Mouse (Mus musculus) heart, embryonic 14.5 days (tissue): ENCODE measurements around the gene Lrrc10b. TPM values are rescaled to one million over a fixed set of nuclear protein-coding genes. Genes with fewer than 3 reads are reported as not detected.

Experiments
- ATAC-seq: fragments of 200-750 bp; cut with Nextera tagmentation; 2 replicates; pipeline ENCODE4 v1.8.0; 2017; ENCODE audit warnings: low read depth, moderate TSS enrichment; ENCODE audit not compliant: insufficient number of reproducible peaks, insufficient read depth, low FRiP score
- H3K27ac ChIP-seq, 2 experiments: fragments of 200-500 bp in 1 of 2; fragments of 300-500 bp in 1 of 2; sonication (generic) in 1 of 2; replicated peaks in 1 of 2; 2 replicates each; pipeline ENCODE4 v1.5.1; 2012 to 2014; ENCODE audit warnings: low read depth in 2 of 2, low read length in 2 of 2, control low read depth in 1 of 2, mild to moderate bottlenecking in 1 of 2, mixed read lengths in 1 of 2; ENCODE audit not compliant: control insufficient read depth in 1 of 2, insufficient read depth in 1 of 2
- H3K27me3 ChIP-seq: fragments of 300-500 bp; sonication (generic); 2 replicates; pipeline ENCODE4 v1.6.1; 2014; ENCODE audit warnings: mild to moderate bottlenecking, low read length, control low read depth; ENCODE audit not compliant: control insufficient read depth, insufficient read depth
- H3K36me3 ChIP-seq: fragments of 300-500 bp; sonication (generic); 2 replicates; pipeline ENCODE4 v1.6.1; 2014; ENCODE audit warnings: mild to moderate bottlenecking, control low read depth, low read length, mixed read lengths; ENCODE audit not compliant: control insufficient read depth, insufficient read depth
- H3K4me1 ChIP-seq, 2 experiments: fragments of 200-500 bp in 1 of 2; fragments of 300-500 bp in 1 of 2; sonication (generic) in 1 of 2; 2 replicates each; pipeline ENCODE4 v1.6.1; 2012 to 2014; ENCODE audit warnings: low read length in 2 of 2, control low read depth in 1 of 2, mixed read lengths in 1 of 2; ENCODE audit not compliant: control insufficient read depth in 2 of 2, insufficient read depth in 2 of 2
- H3K4me2 ChIP-seq: fragments of 300-500 bp; sonication (generic); 2 replicates; pipeline ENCODE4 v1.6.1; 2014; ENCODE audit warnings: mild to moderate bottlenecking, low read length
- H3K4me3 ChIP-seq, 2 experiments: fragments of 200-500 bp in 1 of 2; fragments of 300-500 bp in 1 of 2; sonication (generic) in 1 of 2; 2 replicates each; pipeline ENCODE4 v1.5.1; 2012 to 2014; ENCODE audit warnings: low read length in 2 of 2, mild to moderate bottlenecking in 2 of 2, control low read depth in 1 of 2, low read depth in 1 of 2, moderate library complexity in 1 of 2; ENCODE audit not compliant: control insufficient read depth in 1 of 2, insufficient read depth in 1 of 2
- H3K9ac ChIP-seq: fragments of 300-500 bp; sonication (generic); 2 replicates; pipeline ENCODE4 v1.6.1; 2014; ENCODE audit warnings: mild to moderate bottlenecking, low read length
- H3K9me3 ChIP-seq: fragments of 300-500 bp; sonication (generic); 2 replicates; pipeline ENCODE4 v1.6.1; 2016; ENCODE audit warnings: low read length, control low read depth; ENCODE audit not compliant: control insufficient read depth
- WGBS: fragments of 180-500 bp; shearing (Covaris S2); extraction: QIAGEN DNeasy Blood & Tissue Kit; methylation state at CpG from one replicate; pipeline ENCODE4 v1.1.7; 2014; 5-methylcytosine and 5-hydroxymethylcytosine counted together
- polyA plus RNA-seq: library from polyadenylated mRNA; unstranded; fragments of >200 nt; fragmentation: Nextera tagmentation; extraction: Ambion mirVana; gene quantifications from 2 replicates; pipeline ENCODE4 v1.2.1, GENCODE M21; 2014

Gene Lrrc10b
- polyA plus RNA-seq, 1 experiment from 2014 or later = 0.22 TPM

- Histone ChIP-seq H3K4me3 (no peak overlapping the region), H3K36me3 (no peaks in the 10 kb centered on the region), H3K27ac (no peak overlapping the region), H3K9me3 (no peaks in the 10 kb centered on the region), H3K4me1 (no peaks in the 10 kb centered on the region), H3K4me2 (no peak overlapping the region), H3K9ac (no peak overlapping the region), H3K27me3 (peaks cover 13% of the 10 kb centered on the region)
- no peak for ATAC-seq
- WGBS = 66% methylated on average over 15 of the region's 15 CpGs
Measured at GRCm38 (mm10) chr19:10444685-10445369, 12.4 kb downstream of the Lrrc10b start.

DNA sequence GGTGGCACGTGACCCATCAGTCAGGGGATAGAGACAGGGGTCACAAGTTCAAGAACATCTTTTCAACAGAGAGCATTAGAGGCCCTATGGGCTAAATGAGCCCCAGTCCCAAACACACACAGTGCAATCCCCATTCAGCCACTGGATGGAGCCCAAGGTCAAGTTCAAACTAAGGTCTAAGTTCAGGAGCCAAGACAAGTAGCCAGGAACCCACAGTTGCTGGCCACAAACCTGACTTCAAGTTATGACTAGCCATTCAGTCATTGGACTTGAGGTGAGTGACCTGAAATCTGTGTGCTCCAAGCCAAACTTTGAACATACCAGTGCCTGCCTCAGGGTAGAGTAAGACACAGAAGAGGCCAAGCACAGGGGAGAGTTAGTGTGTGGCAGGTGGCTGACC is 19.8 kb downstream of the Lrrc10b start:
- Histone ChIP-seq H3K27ac (no peak overlapping the region), H3K9me3 (no peaks in the 10 kb centered on the region), H3K4me2 (no peak overlapping the region), H3K4me3 (no peak overlapping the region), H3K27me3 (peaks cover 6% of the 10 kb centered on the region; the same call in 1 of the 2 replicates), H3K36me3 (no peaks in the 10 kb centered on the region), H3K9ac (no peak overlapping the region), H3K4me1 (peaks cover 17 to 21% of the 10 kb centered on the region in 2 experiments)
- no peak for ATAC-seq
- 72% methylated on average over 1 of the region's 1 CpGs for WGBS

DNA sequence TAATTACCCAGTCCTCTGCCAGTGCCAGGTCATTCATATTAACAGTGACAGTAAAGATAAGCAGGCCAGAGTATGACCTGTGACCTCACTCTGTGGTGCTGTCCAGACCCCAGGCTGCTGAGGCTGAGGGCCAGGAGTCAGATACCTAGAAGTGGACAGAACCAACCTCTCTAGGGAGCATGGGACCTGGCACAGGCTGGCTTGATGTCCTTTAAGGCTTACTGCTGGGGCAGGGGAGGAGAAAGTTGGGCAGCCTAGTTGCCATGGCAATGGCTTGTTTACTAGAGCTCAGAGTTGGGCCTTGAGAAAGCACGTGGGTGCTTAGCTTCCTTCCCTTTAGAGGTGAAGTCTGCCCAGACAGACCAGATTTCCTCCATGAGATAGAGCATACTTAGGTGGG is 20.5 kb downstream of the Lrrc10b start:
- no peak overlapping the region for H3K4me2 ChIP-seq
- WGBS = 39% methylated on average over 1 of the region's 1 CpGs
- H3K4me3 ChIP-seq = no peak overlapping the region
- no peaks in the 10 kb centered on the region for H3K9me3 ChIP-seq
- no peak for ATAC-seq
- H3K27ac ChIP-seq = no peak overlapping the region
- no peaks in the 10 kb centered on the region for H3K27me3 ChIP-seq
- H3K9ac ChIP-seq = no peak overlapping the region
- H3K36me3 ChIP-seq = no peaks in the 10 kb centered on the region
- H3K4me1 ChIP-seq = peaks cover 17 to 21% of the 10 kb centered on the region in 2 experiments

GRCm38 (mm10) chr19:10435908-10436307 is 21.4 kb downstream of the Lrrc10b start:
- H3K4me2 ChIP-seq = no peak overlapping the region
- H3K9ac ChIP-seq = no peak overlapping the region
- ATAC-seq = no peak
- no peak overlapping the region for H3K4me3 ChIP-seq
- no peak overlapping the region for H3K27ac ChIP-seq
- H3K27me3 ChIP-seq = 0 out of 2 replicates have a peak, but pooled peaks cover 3% of the 10 kb centered on the region
- no peaks in the 10 kb centered on the region for H3K36me3 ChIP-seq
- H3K9me3 ChIP-seq = no peaks in the 10 kb centered on the region
- 39% methylated on average over 3 of the region's 3 CpGs for WGBS
- peaks cover 19 to 25% of the 10 kb centered on the region in 2 experiments for H3K4me1 ChIP-seq

DNA sequence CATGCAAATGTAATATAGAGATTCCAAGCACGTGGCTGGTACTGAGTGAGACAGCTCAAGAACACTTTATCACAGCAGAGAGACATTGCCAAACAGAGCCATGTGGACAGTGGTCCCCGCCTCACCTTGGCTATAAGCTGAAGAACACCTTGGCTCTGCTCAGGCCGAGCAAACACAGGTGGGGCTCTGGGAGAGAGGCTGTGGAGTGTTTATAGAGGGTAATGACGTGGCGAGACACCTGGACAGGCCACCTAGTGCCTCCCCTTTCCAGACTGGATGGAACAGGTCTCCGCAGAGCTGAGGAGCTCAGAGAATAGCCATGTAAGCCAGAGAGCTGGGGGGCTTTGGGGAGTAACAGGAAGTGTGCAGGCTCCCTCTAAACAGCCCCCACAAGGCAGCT is 22.3 kb downstream of the Lrrc10b start:
- ATAC-seq = no peak
- no peaks in the 10 kb centered on the region for H3K9me3 ChIP-seq
- H3K4me3 ChIP-seq = no peak overlapping the region
- peaks cover 19 to 28% of the 10 kb centered on the region in 2 experiments for H3K4me1 ChIP-seq
- H3K9ac ChIP-seq = no peak overlapping the region
- H3K27me3 ChIP-seq = 0 out of 2 replicates have a peak, but pooled peaks cover 4% of the 10 kb centered on the region
- H3K27ac ChIP-seq = no peak overlapping the region
- no peaks in the 10 kb centered on the region for H3K36me3 ChIP-seq
- WGBS = 79% methylated on average over 6 of the region's 6 CpGs
- no peak overlapping the region for H3K4me2 ChIP-seq

GRCm38 (mm10) chr19:10433879-10434540 is 23.3 kb downstream of the Lrrc10b start:
- H3K9ac ChIP-seq = no peak overlapping the region
- H3K9me3 ChIP-seq = no peaks in the 10 kb centered on the region
- H3K4me3 ChIP-seq = no peak overlapping the region
- ATAC-seq = no peak
- H3K36me3 ChIP-seq = no peaks in the 10 kb centered on the region
- H3K27ac ChIP-seq = peak overlapping the region; percentile 9 to 64; a peak in 3 of 4 replicates
- peak overlapping the region; percentile 6; the same call in 1 of the 2 replicates for H3K4me2 ChIP-seq
- H3K27me3 ChIP-seq = 0 out of 2 replicates have a peak, but pooled peaks cover 4% of the 10 kb centered on the region
- H3K4me1 ChIP-seq = peaks cover 19 to 32% of the 10 kb centered on the region in 2 experiments
- WGBS = 32% methylated on average over 9 of the region's 9 CpGs

DNA sequence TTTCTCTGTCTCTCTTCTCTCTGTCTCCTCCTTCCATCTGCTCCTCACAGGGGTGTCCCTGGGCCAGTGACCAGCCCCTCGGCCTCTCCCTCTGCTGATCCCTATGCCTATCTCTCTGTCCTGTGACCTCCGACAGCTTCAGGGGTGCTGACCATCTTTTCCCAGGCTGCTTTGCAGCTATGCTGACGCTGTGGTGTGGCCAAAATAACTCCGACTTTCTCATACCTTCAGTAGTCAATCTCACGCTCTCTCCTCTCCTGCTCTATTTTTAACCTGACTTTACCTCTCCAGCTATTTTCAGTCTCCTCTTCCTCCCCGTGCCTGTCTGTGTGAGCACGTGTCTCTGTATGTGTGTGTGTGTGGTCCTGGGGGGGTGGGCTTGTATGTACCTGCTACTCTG is 24.0 kb downstream of the Lrrc10b start:
- Histone ChIP-seq H3K36me3 (no peaks in the 10 kb centered on the region), H3K4me2 (no peak overlapping the region), H3K27ac (peak overlapping the region; percentile 9 to 64; a peak in 3 of 4 replicates), H3K4me3 (no peak overlapping the region), H3K9ac (no peak overlapping the region; the same call in 1 of the 2 replicates), H3K27me3 (0 out of 2 replicates have a peak, but pooled peaks cover 4% of the 10 kb centered on the region), H3K9me3 (no peaks in the 10 kb centered on the region), H3K4me1 (peaks cover 19 to 32% of the 10 kb centered on the region in 2 experiments)
- ATAC-seq = peak; percentile 16; the same call in 1 of the 2 replicates
- 24% methylated on average over 7 of the region's 7 CpGs for WGBS
